Mouse (Mus musculus) heart, postnatal 0 days (tissue): ENCODE measurements at regions not wholly inside any gene's neighbourhood (a gene's known extent, or its start where the extent isn't known, plus 50 kb on each side); places are given as distances from the start of the nearest gene placed in this dataset.

ENCODE experiments used
- CTCF ChIP-seq: IDR thresholded peaks from 2 replicates; pipeline ENCODE4 v1.5.1; 2016; ENCODE audit warnings: antibody characterized with exemption, control low read depth, low read depth
- EP300 ChIP-seq: IDR thresholded peaks from 2 replicates; pipeline ENCODE4 v1.6.1; 2016; ENCODE audit warnings: antibody characterized with exemption, low read depth

DNA sequence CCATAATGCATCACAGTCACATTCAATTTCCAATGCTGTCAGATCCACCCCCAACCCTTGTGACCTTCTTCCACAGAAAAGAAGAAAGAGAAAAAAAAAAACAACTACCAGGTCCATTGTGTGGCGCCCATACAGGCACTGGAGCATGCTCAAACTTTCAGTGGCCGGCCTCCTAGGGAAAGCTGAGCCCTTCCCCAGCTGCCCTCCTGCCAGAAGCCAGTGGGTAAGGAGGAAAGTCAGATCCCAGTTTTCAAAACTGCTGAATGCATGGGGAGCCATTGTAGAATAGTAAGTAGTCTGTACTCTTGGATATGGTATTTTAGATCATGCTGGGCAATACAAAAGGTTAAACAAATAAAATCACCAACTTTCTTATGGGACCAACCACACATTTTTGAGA is 325.5 kb upstream of the Fam241a start:
- TF ChIP-seq CTCF (no peak), EP300 (no peak)
